Mouse (Mus musculus): ENCODE measurements at regions not wholly inside any gene's neighbourhood (a gene's known extent, or its start where the extent isn't known, plus 50 kb on each side); places are given as distances from the start of the nearest gene placed in this dataset.

DNA sequence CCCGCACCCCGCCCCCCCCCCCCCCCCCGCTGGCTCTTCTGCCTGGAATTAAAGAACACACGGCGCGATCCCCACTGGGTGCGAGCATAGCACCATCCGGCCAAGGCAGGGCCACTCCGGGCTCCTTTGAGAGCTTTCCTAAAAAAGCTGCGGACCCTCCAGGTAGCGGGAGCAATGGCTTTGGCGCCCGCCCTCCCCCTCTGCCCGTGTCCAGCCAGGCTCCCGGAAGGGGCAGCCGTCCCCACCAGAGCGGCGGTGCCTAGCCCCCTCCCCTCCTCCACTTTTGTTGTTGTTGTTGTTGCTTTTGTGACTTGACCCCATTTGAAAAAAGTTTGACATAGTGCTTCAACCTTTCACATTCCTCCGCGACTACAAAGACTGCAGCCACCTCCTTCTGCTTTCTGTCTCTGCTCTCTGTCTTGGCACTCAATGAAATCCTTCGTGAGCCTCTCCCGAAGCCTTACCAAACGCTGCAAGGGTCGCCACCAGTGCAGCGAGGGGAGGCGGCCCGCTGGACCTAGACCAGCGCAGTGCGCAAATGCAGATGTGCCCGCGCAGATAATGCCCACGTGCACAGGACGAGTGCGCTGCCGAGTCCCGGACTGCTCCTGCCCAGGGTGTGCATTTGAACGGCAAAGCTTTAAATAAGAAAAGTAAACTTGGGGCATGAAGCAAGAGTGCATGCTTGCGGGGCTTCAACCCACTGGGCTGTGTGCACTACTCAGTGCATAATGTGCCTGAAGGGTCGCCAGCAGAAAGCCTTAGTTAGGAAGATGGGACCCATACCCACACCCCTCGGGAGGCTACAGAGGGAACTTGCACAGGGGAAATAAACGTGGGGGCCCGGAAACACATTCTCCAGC, 179.0 kb upstream of the Xlr start:
- H3K4me3 ChIP-seq, result peak overlapping the region; percentile 38
- H3K27me3 ChIP-seq, result peaks cover 25% of the 10 kb centered on the region
- H3K36me3 ChIP-seq, result no peaks in the 10 kb centered on the region
- peaks cover 17% of the 10 kb centered on the region for H3K4me1 ChIP-seq (replicated peaks)
- WGBS, result 22% methylated on average over 35 of the region's 42 CpGs
- H3K9ac ChIP-seq, result no peak overlapping the region
- peak overlapping the region; percentile 67 for H3K4me2 ChIP-seq
- H3K27ac ChIP-seq (replicated peaks), result no peak overlapping the region
- no peaks in the 10 kb centered on the region for H3K9me3 ChIP-seq
- peak; percentile 50 for ATAC-seq (ENCODE audit: low read depth)

DNA sequence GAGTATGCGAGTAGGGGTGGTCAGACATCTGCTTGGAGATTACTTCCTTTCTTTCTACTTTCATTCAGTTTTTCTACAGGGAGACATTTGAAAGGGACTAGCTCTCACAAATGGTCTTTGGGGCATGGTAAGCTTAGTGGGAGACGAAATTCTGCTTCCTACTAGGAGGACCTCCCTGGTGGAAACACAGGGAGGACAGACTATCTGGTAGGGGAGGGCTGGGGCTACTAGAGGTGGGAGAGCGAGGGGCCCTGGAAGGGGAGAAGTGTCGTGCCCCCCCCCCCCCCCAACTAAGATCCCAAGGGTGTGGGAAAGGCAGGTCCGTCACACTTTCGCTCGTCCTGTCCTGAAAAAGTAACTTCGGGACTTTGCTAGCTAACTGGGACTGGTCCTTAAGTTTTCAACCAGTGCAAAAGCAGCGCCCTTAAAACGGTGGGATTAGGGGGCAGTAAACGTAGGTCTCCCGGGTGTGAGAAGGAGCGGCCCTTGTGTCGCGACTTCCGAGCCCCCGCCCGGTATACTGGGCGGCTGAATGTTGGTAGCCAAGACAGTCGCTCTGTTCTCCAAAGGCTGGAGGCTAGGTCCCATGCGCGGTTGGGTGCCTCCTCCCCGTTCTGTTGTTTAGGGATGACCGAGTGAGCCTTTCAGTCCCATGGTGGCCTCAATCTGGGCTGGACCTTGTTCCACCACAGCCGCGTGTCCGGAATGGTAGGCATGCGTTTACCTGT, 178.2 kb upstream of the Xlr start:
- WGBS, result 17% methylated on average over 24 of the region's 28 CpGs

DNA sequence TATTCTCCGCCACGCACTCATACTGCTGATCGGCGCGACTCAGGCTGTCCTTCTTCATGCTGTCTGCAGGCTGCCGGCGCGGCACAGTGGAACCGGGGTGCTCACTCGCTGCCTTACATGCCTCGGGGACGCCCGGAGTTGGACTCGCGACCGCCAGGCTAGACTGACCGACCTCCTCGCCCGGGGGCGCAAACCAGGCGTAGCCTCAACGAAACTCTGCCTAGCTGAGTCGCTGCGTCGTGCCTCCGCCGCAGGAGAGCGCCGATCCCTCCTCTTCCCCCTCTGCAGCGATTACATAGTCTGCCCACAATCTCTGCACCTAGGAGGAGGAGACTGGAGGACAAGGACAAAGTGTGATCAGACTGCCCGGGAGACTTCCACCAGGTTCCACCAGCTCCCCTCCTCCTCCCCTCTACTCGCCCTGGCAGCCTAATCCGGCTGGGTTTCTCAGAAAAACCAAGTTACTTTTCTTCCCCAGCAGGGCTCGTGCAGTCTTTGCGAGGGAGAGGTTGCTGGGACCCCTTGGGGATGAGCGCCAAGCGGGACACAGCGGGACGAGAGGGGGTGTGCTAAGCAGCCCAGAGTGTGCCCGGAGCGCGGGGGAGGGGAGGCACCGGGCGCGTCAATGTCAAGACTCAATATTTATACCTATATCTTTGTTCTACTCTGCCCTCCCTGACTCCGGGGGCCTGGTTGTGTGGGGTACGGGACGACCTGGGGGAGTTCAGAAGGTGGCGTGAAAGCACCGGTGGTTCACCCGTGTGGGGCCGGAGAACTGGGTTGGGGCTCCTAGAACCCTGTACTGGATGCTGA, 177.4 kb upstream of the Xlr start:
- Histone ChIP-seq H3K27ac (replicated peaks) (no peak overlapping the region), H3K4me3 (peak overlapping the region; percentile 38), H3K4me1 (replicated peaks) (peaks cover 17% of the 10 kb centered on the region), H3K27me3 (peaks cover 25% of the 10 kb centered on the region), H3K36me3 (no peaks in the 10 kb centered on the region), H3K4me2 (peak overlapping the region; percentile 67), H3K9ac (peak overlapping the region; percentile 53), H3K9me3 (no peaks in the 10 kb centered on the region)
- WGBS, result 20% methylated on average over 51 of the region's 52 CpGs
- ATAC-seq (ENCODE audit: low read depth), result peak; percentile 75

More for the DNA sequence above, 178.2 kb upstream of the Xlr start:
- H3K9me3 ChIP-seq, result no peaks in the 10 kb centered on the region
- ATAC-seq (ENCODE audit: low read depth), result no peak; the same call in 1 of the 2 replicates
- H3K4me3 ChIP-seq, result peak overlapping the region; percentile 38
- peaks cover 25% of the 10 kb centered on the region for H3K27me3 ChIP-seq
- peaks cover 17% of the 10 kb centered on the region for H3K4me1 ChIP-seq (replicated peaks)
- H3K27ac ChIP-seq (replicated peaks), result no peak overlapping the region
- H3K4me2 ChIP-seq, result peak overlapping the region; percentile 67
- H3K36me3 ChIP-seq, result no peaks in the 10 kb centered on the region
- H3K9ac ChIP-seq, result no peak overlapping the region
